Mouse (Mus musculus): ENCODE measurements around the gene Stub1.

The Stub1 gene

DNA sequence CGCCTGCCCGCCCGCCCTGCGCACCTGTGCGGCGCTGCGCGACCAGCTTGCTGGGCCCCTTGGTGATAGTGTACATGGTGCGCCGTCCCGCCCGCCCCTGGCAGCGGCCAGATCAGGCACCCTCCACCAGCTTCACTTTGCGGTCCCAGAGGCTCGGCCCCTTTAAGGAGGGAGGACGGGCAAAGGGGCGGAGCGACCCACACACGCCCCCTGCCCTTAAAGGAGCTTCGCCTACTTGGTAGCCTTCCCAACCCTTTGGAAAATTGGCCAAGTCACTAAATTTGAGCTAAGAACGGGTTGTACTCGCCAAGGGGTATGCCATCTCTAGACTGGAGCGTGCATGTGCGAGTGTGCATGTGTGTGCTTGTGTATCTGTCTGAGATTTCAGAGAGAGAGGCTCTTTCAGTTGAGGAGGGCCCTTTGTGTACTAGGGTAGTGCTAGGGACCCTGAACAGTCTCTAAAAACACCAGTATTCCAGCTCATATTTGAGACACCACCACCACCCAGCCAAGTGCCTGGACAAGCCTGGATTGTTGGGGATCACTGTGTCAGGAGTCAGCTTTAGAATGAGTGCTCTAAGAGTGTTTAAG is 35.5 kb upstream of the Stub1 start, which contains the start of gene Mcrip2:
TSS of gene Mcrip2 (minus strand) at position 164 of the 591 bp plus-strand sequence.
- DNase-seq (ENCODE audit: low read depth in 1 of 2, low spot score in 2 of 2): peak in 1 of 2 experiments; percentile 31

GRCm38 (mm10) chr17:25867836-25868600 is 34.8 kb upstream of the Stub1 start:
- no peak for DNase-seq (ENCODE audit: low read depth in 1 of 2, low spot score in 2 of 2)

GRCm38 (mm10) chr17:25867509-25867835 is 34.3 kb upstream of the Stub1 start:
- DNase-seq (ENCODE audit: low read depth in 1 of 2, low spot score in 2 of 2): no peak

- DNase-seq (ENCODE audit: low read depth in 1 of 2, low spot score in 2 of 2): no peak
Observed at GRCm38 (mm10) chr17:25866172-25866571, 33.0 kb upstream of the Stub1 start.

GRCm38 (mm10) chr17:25865288-25865687 is 32.1 kb upstream of the Stub1 start:
- no peak for DNase-seq (ENCODE audit: low read depth in 1 of 2, low spot score in 2 of 2)

DNA sequence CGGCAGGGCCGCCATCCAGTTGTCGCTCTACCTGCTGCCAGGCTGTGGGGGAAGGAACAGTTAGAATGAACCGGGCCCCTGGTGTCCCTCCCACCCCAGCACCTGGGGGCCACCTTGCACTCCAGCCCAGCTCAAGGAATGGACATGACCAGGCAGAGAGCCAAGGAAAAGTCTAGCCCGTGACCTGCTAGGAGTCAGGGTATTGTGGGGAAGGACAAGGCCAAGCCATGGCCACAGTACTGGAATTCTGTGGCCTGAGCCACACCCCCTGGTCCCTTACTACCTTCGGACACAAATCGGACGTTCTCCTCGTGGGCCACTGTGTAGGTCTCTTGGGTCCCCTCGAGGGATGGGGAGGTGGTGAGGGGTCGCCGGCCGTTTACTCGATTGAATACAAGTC is 31.1 kb upstream of the Stub1 start:
- DNase-seq (ENCODE audit: low read depth in 1 of 2, low spot score in 2 of 2): no peak

GRCm38 (mm10) chr17:25863681-25864080 is 30.5 kb upstream of the Stub1 start:
- DNase-seq (ENCODE audit: low read depth in 1 of 2, low spot score in 2 of 2): no peak

DNA sequence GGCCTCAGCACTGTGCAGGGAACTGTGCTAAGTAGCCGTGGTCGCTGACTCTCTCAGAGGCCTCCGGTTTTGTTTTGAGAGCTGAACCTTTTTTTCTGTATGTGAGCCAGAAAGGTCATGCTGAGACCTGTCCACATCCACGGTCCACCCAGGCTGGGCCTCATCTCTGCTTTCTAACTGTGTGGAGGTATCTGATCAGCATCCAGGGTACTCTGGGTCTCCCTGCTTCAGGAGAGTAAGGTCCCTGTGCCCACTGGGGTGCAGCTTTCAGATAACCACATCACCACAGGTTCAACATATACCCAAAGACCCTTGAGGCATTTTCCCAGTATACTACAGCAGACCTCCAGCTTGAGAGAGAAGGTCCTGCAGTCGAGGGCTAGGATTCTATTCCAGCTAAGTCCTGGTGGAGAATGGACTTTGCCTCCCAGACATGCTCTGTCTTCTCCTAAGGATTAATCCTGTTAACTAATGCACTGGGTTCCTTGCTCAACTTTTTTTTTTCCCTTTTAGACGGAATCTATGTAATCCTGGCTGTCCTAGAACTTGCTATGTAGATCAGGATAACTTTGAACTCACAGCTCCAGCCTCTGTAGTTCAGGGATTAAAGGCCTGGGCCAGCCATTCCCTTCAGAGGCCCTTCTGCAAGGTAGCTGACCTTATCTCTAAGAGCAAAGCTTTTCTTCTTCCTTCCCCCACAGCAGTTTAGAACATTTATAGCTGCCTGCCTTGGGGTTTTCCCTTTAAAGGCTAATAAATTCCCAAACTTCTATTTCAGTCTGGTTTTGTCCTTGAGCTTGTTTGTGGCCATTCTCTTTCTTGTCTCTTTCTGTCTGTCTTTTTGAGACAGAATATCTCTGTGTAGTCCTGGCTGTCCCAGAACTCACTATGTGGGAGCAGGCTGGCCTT is 28.8 kb upstream of the Stub1 start:
- DNase-seq (ENCODE audit: low read depth in 1 of 2, low spot score in 2 of 2): no peak

DNA sequence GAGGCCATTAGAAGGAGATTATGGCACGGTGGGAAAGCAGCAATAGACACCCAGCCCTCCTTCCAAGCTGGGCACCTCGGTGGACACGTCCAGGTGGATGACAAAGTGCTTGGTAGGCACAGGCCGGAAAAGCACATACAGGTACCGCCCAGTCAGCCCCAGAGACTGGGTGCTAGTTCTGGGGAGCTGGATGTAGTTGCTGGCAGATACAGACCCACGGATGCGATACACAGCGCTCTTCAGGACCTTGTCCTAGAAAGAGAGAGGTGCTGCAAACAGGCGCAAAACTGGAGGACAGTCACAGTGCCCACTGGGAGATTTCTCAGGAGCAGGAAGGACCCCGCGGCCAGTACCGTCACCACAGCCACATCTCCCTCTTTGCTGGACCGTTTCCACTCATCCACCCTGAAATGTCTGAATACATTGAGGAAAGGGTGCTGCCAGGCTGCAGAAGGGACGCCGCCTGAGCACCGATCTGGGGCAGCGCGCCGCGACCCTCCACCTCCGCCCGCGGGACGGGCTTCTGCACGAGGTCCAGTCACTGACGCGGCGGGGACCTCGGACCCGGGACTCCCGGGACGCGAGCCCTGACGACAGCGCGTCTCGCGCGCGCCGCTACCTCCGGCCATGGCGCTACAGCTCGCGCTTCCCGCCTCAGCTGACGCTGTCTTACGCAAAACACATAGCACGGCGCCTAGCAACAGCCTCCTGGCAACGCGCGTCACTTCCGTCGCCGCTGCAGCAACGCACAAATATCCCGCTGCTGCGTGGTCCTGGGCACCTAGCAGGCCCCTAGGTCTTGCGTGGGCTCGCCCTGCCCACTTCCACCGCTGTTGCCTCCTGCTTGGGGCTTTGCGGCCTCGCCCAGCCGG is 27.9 kb upstream of the Stub1 start, which contains the start of gene Wdr90:
TSS of gene Wdr90 (minus strand) at position 670 of the 872 bp plus-strand sequence.
- peak; percentile 69 to 81 for DNase-seq (ENCODE audit: low read depth in 1 of 2, low spot score in 2 of 2)

- no peak for DNase-seq (ENCODE audit: low read depth in 1 of 2, low spot score in 2 of 2)
Observed at GRCm38 (mm10) chr17:25860229-25860628, 27.0 kb upstream of the Stub1 start.

- peak; percentile 74 to 84 for DNase-seq (ENCODE audit: low read depth in 1 of 2, low spot score in 2 of 2)
Observed at GRCm38 (mm10) chr17:25844396-25844901, 11.2 kb upstream of the Stub1 start, which contains the start of gene Rhot2. Gene Rhot2, minus strand, starts transcription at chr17:25844851.

DNA sequence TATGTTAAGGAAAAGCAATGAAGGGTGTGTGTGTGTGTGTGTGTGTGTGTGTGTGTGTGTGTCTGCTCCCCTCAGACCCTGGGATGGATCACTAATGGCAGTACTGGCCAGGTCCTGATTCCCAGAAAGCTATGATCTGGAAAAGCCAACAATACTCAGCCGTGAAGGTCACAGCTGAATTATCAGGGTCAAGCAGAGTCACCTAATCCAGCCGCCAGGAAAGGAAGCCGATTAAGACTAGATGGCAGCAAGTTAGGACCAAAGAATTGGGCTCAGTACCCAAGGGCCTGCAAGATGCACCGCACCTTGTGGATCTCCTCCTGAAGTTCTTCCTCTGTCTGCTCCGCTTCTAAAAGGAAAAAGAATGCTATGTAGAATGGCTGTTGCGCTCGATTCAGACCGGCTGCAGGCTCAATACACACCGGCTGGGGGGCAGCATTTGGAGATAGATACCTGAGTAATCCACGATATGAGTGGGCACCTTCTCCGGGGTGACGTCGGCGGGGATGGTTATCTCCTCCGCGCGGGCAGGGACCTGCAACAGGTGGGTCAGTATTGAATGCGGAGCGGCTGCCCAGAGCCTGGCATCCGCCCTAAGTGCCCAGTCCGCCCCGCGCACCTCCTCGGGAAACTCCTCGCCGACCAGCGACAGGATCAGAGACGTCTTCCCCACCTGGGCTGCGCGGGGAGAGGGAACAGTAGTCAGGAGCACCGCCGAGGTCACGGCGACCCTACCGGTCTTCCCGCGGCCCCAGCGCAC is 10.6 kb upstream of the Stub1 start:
- no peak for DNase-seq (ENCODE audit: low read depth in 1 of 2, low spot score in 2 of 2)

- DNase-seq (ENCODE audit: low read depth in 1 of 2, low spot score in 2 of 2): no peak
Observed at GRCm38 (mm10) chr17:25843122-25843521, 9.9 kb upstream of the Stub1 start.

GRCm38 (mm10) chr17:25842509-25842908 is 9.3 kb upstream of the Stub1 start:
- no peak for DNase-seq (ENCODE audit: low read depth in 1 of 2, low spot score in 2 of 2)

DNA sequence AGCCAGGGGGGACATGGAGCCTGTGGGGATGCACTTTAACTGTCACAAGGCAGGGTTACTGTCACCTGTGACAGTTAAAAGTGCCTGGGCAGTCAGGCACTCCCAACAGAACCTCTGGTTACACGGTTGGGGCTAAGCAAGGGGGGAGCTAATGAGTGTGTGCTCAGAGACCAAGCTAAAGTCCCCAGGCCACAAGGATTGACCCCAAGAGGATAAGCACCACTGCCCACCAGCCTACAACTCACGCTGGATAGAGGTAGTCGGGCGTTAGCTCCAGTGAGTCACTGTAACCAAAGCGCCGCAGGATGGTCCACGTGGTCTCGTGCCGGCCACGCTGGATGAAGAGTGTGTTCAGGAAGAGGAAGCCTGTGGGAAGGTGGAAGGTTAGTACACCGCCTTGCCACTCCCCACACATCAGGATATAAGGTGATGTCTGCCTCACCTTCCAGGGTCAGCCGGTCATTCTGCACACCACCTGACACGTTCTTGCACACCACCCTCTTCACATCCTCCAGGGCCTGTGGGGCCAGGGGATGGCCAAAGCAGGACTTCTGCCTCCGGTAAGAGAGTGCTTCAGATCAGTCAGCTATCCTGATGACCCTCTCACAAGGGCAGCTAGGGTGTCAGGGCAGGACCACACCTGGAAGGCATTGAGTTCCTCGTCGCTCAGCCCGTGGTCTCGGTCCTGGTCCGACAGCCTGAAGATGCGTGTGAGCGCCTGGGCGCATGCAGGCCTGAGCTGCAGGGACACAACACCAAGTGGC is 8.1 kb upstream of the Stub1 start, which contains the start of gene Gm20683:
TSS of gene Gm20683 (minus strand) at position 647 of the 764 bp plus-strand sequence.
- no peak for DNase-seq (ENCODE audit: low read depth in 1 of 2, low spot score in 2 of 2)

DNA sequence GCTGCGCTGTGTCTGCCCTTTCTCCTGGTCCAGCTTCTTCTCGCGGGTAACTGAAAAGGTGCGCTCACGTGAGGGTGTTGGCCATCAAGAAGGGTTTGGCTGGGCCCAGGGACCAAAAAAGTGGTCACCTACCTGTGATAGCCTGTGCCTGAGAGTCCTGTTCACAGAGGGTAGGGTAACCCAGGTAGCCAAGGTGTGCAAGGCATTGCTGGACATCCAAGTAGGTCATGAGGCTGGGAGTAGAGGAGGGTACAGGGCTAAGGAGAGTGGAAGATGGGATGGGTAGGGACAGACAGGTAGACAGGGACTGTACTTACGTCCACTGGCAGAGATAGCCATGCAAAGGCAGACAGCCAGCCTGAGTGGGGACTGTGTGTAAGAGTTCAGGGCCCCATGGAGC is 7.3 kb upstream of the Stub1 start:
- no peak for DNase-seq (ENCODE audit: low read depth in 1 of 2, low spot score in 2 of 2)

DNA sequence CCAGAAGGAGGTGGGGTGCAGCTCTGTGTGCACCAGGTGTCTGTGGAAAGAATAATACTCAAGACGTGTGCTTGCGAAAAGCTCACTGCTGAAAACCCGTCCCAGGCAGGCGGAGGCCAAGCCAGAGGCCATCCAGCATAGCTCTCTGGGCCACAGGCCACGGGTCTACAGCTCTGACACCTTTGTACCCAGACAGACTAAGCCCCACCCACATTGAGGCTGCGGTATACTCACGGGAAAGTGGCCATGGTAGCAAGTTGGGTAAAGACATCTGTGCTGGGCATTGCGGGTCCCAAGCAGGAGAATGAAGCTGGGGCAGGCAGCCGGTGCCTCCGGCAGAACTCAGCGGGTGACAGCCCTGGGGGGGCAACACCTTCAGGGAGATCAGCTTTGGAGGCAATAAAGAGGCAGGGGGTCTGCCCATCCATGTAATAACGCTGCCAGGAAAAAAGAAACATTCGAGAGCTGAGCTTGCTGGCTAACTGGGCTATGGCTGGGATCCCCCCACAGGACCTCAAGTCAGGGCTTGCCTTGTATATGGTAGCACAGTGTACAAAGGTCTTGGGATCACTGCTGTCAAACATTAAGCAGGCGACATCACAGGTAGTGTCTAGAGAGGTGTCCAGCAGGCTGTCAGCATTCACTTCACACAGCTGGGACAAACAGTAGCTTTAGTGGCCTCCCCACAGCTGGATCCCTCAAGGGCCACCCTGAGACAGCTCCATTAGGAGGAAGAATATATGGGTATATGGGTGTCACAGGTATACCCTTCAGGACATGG is 6.4 kb upstream of the Stub1 start:
- no peak for DNase-seq (ENCODE audit: low read depth in 1 of 2, low spot score in 2 of 2)

DNA sequence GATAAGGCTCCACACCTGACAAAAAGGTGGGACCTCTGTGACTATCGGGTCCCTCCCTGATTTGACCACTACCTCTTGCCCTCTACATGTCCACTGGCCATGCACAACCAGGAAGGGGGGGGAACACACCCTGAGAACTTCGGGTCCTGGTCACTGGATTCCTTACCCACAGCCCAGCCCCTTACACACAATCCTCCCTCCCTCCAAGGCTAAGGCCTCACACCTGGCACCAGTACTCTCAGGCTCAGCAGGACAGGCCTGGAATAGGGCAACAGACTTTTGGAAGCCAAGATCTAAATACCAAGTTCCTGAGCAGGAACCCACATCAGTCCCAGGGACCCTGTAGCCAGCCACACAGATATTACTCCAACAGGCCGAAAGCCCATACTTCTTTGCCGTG is 5.7 kb upstream of the Stub1 start:
- no peak for DNase-seq (ENCODE audit: low read depth in 1 of 2, low spot score in 2 of 2)
